Mouse (Mus musculus) ovary, postnatal 10 days (tissue): ENCODE data around the gene Arf4.

ENCODE experiments used
- DNase-seq: peaks from one replicate; pipeline ENCODE4 v3.0.0; 2022; ENCODE audit warnings: low spot score

Gene Arf4

GRCm38 (mm10) chr14:26637851-26638707 lies at the start of gene Arf4:
TSS of gene Arf4 (plus strand) at chr14:26638074.
- peak; percentile 88 for DNase-seq

- DNase-seq: no peak
These were observed 46.5 kb upstream of the Arf4 start for GRCm38 (mm10) chr14:26591353-26591752.

- DNase-seq: no peak
These were observed 44.5 kb upstream of the Arf4 start for GRCm38 (mm10) chr14:26593281-26593895.

GRCm38 (mm10) chr14:26595167-26595566 lies 42.7 kb upstream of the Arf4 start:
- DNase-seq: no peak

GRCm38 (mm10) chr14:26595695-26596365 lies 42.0 kb upstream of the Arf4 start:
- DNase-seq: no peak

- DNase-seq: no peak
These were observed 32.5 kb upstream of the Arf4 start for GRCm38 (mm10) chr14:26605354-26605753.

DNA sequence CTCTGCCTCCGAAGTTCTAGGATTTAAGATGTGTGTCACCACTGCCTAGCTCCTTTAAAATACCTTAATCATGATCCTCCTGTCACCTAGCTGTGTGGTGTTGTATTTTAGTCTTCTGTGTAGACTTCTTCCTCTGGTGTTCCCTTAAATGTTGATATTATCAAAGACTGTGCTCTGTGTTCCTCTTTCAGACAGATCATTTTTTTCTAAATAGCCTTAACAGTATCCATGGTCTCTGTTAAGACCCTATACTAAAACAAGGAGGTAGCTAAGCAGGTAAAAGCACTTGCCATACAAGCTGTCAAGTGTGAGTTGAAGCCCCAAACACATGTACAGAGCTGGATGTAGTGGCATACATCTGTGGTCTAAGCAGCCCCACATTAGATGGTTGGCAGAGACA lies 28.2 kb upstream of the Arf4 start:
- DNase-seq: no peak

DNA sequence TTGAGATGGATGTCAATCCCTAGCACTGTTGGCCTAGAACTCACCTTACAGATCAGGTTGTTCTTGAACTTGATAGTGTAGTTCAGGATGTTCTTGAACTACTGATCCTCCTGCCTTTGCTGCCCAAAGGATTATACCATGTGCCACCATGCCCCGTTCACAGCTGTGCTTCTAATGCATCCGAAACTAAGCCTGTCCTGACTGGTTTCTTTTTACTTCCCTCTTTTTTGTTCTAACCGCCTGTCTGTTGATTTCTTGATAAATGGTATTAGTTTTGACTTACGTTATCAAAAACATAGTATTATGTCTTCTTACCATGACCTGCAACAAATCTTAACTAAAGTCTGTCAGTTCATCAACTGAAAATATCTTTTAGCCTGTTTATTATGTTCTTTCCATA lies 27.2 kb upstream of the Arf4 start:
- DNase-seq: no peak

DNA sequence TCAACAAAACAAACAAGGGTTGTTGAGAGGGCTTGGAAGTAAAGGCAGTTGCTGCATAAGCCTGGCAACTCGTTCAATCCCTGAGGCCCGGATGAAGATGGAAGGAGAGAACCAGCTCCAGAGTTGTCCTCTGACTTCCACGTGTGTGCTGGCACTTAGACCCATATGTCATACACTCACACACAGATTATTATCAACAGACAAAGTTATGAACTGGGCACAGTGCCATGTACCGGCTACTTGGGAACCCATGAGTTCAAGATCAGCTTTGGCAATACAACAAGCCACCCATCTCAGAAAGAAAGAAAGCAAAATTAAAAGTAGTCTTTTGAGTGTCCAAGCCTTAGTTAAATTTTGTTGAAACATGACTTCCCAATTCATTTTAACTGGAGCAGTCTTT lies 12.6 kb upstream of the Arf4 start:
- DNase-seq: no peak

- no peak for DNase-seq
These were observed 11.2 kb upstream of the Arf4 start for GRCm38 (mm10) chr14:26626605-26627140.

GRCm38 (mm10) chr14:26637025-26637850 lies 636 bp upstream of the Arf4 start:
- no peak for DNase-seq

- DNase-seq: peak; percentile 21
These were observed 822 bp downstream of the Arf4 start for GRCm38 (mm10) chr14:26638708-26639084.

DNA sequence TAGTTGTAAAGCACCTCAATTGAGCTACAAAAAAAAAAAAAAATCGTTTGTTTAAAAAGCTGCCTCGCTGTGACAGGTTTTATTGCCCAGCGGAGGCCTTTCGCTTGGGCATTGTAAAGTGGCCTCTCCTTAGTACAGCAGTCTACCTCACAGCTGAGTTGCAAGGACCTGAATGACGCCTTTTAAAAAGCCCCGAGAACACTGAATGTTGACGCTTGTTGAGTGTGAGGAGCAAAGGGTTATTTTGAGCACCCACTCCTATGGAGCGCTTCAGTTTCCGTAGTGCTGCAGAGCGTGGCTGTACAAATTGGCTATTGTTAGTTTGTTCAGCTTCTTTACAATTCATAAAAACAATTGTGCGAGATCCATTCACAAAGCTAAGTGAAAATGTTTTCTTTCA lies 1.4 kb downstream of the Arf4 start:
- no peak for DNase-seq

DNA sequence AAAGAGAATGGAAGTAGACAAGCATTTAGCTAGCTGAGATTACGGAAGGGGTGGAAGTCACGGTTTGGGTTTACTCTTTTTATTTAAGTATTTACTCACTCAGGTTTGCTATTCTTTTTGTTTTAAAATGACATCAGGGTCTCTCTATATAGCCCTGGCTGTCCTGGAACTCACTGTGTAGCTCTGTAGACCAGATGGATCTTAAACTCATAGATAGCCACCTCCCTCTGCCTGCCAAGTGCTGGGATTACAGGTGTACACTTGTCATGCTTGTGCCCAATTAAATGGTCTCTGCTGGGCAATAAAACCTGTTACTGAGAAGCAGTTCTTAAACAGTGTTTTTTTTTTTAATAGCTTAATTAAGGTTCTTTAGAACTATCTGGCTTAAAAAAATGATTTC lies 2.1 kb downstream of the Arf4 start:
- no peak for DNase-seq

GRCm38 (mm10) chr14:26643006-26643624 lies 5.2 kb downstream of the Arf4 start:
- no peak for DNase-seq

DNA sequence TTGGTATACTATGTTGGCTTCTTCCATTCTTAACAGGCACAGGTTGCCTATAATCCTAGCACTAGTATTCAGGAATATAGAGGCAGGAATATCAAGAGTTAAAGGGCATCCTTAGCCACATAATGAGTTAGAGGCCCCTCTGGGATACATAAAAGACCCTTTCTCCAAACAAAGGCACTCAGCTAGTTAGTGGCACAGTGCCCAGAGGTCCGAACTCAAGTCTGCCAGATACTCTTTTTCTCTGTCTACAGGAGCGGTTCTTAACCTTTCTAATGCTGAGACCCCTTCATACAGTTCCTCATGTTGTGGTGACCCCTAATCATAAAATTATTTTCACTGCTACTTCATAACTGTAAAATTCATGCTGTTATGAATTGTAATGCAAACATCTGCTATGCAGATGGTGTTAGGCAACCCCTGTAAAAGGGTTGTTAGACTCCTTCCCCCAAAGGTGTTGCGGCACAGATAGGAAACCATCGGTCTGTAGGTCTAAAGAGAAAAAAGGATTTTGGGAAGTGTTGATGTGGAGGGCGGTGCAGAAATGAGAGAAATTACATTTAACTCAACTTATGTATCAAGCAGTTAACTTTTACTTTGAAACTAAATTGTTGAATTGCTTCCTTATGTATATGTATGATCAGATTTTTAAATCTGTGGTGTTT lies 8.2 kb downstream of the Arf4 start:
- no peak for DNase-seq

GRCm38 (mm10) chr14:26647811-26648210 lies 9.9 kb downstream of the Arf4 start:
- DNase-seq: no peak

DNA sequence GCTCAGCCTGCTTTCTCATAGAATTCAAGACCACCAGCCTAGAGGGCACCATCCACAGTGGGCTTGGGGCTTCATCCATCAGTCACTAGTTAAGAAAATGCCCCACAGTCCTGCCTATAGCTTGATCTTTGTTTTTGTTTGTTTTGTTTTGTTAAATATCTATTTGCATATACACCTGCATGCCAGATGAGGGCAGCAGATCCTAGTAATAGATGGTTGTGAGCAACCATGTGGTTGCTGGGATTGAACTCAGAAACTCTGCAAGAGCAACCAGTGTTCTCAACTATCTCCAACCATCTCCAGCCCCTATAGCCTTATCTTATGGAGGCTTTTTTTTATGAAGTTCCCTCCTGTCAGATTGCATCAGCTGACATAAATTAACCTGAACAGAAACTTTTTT lies 14.0 kb downstream of the Arf4 start:
- DNase-seq: no peak

DNA sequence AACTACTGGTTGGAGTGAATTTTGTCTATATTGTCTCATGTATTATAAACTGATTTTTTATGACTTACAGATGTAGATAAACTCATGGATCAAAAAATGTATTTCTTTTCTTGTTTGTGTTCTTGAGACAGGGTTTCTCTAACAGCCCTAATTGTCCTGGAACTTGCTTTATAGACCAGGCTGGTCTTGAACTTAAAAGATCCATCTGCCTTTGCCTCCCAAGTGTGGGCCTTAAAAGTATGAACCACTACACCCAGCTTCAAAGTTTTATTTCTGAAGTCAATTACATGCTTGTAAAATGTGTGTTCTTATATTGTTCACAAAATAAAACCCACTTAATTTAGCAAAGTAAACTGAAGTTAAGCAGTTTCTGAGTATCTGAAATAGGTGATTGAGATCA lies 20.3 kb downstream of the Arf4 start:
- DNase-seq: no peak

DNA sequence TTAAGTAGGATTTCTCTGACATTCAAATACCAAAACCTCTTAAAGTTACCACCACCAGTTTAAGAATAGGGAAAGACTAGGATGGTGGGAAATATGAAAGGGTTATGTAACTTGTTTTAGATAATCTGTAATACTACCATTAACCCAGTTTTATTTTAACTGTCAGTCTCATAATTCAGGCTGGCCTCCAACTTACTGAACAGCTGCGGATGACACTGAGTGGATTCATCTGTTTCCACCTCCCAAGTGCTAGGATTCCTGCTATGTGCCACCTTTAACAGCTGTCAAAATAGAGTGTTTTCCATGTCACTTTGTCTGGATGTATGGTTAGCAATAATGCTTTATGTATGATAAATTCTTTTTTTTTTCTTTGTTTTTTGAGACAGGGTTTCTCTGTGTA lies 22.4 kb downstream of the Arf4 start:
- no peak for DNase-seq

GRCm38 (mm10) chr14:26662016-26662415 lies 24.1 kb downstream of the Arf4 start:
- no peak for DNase-seq
